Mouse (Mus musculus) v-Abl transformed pro-B cells (cell line): ENCODE measurements around the gene Gsta4.

Source experiments
- in situ Hi-C, 2 experiments: fragments of 400-800 bp; cut with MboI; formaldehyde crosslinking; loops; one replicate each; pipeline ENCODE4 v1.15.1; 2025; ENCODE audit not compliant: unreplicated experiment in 2 of 2

Gsta4 gene

DNA sequence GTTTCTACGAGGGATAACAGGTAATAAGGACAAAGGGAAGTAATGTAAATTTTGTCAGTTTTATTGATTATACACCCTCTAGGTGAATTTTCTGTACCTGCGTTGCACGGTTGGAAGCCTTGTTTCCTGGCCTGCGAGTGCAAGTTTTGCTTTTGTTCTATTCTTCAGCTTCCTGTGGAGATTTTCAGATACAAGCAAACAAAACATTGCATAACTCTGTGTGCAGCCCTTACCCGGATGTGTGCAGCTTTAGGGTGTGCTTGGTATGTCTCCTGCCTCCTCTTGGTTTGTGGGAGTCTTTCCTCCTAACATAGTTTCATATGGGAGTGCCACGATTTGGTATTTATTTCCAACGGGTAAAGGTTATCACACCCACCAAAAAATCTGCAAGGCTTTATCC, 5.7 kb upstream of the Gsta4 start:
- in situ Hi-C loops = loop anchor here in 1 of 2 experiments (25.0 kb wide), 1 partner anchor 365 kb away; no protein-coding TSS in a partner anchor

- in situ Hi-C loops = loop anchor here in 1 of 2 experiments (25.0 kb wide), 1 partner anchor 366 kb away; no protein-coding TSS in a partner anchor
Measured at GRCm38 (mm10) chr9:78178197-78178596, 4.4 kb upstream of the Gsta4 start.

DNA sequence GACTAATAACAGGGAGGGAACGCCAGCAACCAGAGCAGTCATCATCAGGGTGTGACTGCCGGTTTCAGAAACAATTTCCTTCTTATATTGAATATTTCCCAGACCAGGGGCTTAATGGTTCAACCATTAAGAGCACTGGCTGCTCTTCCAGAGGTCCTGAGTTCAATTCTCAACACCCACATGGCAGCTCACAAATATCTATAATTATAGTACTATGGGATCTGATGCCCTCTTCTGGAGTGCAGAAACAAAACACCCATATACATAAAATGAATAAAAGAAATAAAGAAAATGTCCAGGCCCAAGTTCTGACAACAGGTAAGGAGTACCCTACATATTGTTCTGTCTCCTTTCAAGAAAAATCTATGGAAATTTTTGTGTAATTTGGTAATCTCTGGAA, 3.5 kb upstream of the Gsta4 start:
- in situ Hi-C loops = loop anchor here in 1 of 2 experiments (25.0 kb wide), 1 partner anchor 367 kb away; no protein-coding TSS in a partner anchor

GRCm38 (mm10) chr9:78185686-78186085, 3.1 kb downstream of the Gsta4 start:
- in situ Hi-C loops = loop anchor here in 1 of 2 experiments (25.0 kb wide), 1 partner anchor 373 kb away; no protein-coding TSS in a partner anchor

DNA sequence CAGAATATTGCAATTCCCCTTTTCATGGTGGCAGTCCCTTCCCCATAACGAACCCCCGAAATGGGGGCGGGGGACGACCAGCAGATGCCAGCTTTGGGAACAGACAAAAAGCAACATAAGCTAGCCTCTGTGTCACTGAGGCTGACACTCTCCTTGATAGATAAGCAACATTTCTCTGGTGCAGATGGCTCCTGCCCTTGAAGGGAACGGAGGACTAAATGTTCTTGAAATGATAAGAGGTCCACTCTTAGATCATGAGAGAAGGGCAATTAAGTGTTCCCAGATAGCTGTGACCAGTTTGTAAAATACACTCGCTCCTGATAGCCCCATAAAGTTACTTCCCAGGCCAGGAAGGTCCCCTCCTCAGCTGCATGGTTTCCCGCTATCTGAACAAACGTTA, 6.3 kb downstream of the Gsta4 start:
- in situ Hi-C loops = loop anchor here in 1 of 2 experiments (25.0 kb wide), 1 partner anchor 377 kb away; no protein-coding TSS in a partner anchor

GRCm38 (mm10) chr9:78190651-78191634, 8.4 kb downstream of the Gsta4 start:
- in situ Hi-C loops = loop anchor here in 1 of 2 experiments (25.0 kb wide), 1 partner anchor 379 kb away; no protein-coding TSS in a partner anchor

DNA sequence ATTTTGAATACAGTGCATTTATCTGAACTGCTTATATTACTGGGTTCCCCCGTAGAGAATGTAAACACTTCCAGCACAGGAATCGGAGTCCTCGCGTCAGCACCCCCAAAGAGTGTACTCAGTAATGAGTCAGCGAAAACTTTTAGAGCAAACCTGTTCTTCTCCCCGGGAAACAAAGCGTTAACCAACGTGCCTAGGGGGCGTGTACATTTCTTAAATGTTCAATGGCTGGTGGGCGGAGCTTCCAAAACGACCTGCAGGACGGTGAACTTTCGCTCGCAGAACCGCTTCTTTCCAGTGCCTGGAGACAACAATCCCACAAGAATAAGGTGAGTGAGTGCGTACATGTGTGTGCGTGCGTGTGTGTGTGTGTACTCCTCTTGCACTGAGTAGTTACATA, 9.2 kb downstream of the Gsta4 start:
- in situ Hi-C loops = loop anchor here in 1 of 2 experiments (25.0 kb wide), 1 partner anchor 379 kb away; no protein-coding TSS in a partner anchor

GRCm38 (mm10) chr9:78193902-78194597, 11.5 kb downstream of the Gsta4 start:
- in situ Hi-C loops = loop anchor here in 1 of 2 experiments (25.0 kb wide), 1 partner anchor 382 kb away; no protein-coding TSS in a partner anchor

DNA sequence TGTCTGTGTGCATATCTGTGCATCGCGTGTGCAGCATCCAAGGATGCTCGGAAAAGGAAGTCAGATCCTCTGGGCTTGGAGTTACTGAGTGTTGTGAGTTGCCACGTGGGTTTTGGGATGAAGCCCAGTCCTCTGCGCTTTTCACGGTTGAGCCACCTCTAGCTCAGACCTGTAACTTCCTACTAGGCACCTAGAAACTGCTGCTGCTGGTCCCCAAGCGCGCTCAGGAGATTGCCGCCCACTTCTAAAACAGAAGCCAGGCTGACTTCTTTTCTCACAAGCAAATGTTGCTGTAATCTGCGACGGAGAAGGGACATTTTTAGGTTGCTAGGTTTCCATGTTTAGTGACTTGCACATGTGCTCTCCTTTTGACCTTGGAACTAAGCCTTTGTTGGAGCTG, 12.5 kb downstream of the Gsta4 start:
- in situ Hi-C loops = loop anchor here (5.0 to 25.0 kb wide), 2 partner anchors 78 to 383 kb away; no protein-coding TSS in a partner anchor

DNA sequence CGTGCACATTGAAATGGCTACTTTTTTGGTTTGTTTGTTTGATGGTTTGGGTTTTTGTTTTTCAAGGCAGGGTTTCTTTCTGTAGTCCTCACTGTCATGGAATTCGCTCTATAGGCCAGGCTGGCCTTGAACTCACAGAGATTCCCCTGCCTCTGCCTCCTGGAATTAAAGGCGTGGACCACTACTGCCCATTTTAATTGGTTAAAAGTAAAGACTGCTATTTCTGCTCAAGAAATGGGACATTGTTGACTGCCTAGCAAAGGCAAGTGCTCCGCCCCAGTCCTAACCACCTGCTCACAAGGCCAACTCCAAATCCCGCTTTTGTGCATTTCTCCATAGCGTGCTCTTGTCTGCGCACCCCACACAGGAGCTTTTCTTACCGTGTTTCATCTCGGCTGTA, 15.2 kb downstream of the Gsta4 start:
- in situ Hi-C loops = loop anchor here (5.0 to 25.0 kb wide), 2 partner anchors 80 to 386 kb away; no protein-coding TSS in a partner anchor

GRCm38 (mm10) chr9:78204194-78204593, 21.6 kb downstream of the Gsta4 start:
- in situ Hi-C loops = no loop called here

- in situ Hi-C loops = no loop called here
Measured at GRCm38 (mm10) chr9:78208956-78209355, 26.4 kb downstream of the Gsta4 start.

DNA sequence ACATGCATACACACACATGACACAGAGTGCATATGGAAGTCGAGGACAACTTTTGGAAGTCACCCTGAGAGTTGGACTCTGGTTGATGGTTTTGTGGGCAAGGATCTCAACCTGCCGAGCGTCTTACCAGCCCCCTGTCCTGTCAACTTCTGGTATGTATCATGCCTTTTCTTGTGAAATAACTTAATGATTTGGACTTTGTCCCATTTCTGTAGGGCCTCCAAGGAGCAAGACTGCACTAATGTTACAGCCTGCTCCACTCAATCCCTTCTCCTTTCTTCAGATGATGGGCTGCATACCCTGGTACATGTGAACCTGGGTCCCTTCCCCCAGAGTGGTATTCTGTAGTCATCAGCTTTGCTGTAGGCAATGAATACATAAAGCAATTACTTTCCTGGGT, 27.5 kb downstream of the Gsta4 start:
- in situ Hi-C loops = no loop called here

- in situ Hi-C loops = no loop called here
Measured at GRCm38 (mm10) chr9:78210821-78211220, 28.2 kb downstream of the Gsta4 start.

GRCm38 (mm10) chr9:78211521-78211920, 28.9 kb downstream of the Gsta4 start:
- in situ Hi-C loops = no loop called here

DNA sequence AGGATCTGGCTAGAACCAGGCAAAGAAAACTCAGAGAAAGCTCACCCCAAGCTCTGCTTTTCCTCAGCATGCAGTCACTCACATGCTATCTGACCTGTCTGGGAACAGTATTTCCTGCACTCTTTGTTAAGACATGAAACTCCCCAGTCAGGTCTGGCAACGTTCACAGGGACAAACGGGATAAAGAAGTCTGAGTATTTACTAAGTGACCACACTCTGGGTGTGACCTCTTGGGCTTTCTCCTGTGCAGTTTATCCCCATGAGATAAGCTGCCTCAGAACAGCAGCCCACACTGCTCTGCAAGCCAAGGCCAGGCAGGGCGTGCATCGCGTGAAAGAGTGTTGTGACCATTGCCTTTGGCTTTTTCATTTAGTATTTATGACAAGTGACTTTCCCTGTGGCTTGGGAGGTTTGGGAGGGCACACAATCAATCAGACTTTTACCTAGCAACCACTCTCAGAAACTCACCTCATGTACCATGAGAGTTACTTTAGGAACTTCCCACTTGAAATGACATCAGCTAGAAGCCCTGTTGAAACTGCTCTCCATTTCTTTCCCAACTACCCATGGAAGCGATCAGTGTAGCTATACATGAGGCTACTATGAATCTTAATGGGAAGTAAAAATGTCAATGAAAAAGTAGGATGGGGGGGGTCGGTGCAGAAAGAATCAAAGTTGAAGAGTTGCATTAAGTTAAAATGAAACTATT, 29.9 kb downstream of the Gsta4 start:
- in situ Hi-C loops = no loop called here

DNA sequence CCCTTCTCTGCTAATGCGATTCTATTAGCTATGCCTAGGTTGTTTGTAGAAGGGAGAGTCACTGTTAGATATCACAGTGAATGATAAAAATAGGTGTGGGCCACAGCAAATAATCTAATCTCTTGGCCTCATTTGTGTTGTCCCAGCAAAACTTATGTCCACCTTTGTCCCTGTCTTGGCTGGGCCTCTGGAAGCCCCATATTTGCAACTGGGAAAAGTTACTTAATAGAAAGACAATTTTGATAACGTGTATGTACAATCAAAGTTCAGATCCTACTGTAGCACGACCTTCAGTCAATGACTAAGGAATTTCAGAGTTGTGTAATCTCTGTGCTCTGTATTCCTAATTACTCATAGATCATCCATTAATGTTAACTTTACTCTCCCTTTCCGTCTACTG, 34.5 kb downstream of the Gsta4 start:
- in situ Hi-C loops = no loop called here

DNA sequence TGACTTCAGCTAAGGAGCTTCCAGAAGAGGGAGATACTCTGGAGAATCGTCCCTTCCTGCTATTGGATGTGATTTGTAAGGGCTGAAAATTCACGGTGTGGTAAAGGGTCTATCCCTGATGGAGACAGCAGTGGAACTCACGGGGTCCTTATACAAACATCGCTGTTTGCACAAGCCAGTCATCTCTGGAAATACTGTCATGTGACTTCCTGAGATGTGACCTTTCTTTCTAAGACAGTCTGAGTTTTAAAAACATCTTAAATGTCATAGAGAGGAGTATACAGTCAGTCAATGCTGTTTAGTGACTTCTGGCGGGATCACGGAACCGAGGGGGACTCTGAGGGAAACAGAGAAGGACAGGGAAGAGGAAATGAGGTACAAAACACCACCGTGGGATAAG, 40.0 kb downstream of the Gsta4 start:
- in situ Hi-C loops = no loop called here

GRCm38 (mm10) chr9:78223221-78223902, 40.8 kb downstream of the Gsta4 start:
- in situ Hi-C loops = no loop called here

DNA sequence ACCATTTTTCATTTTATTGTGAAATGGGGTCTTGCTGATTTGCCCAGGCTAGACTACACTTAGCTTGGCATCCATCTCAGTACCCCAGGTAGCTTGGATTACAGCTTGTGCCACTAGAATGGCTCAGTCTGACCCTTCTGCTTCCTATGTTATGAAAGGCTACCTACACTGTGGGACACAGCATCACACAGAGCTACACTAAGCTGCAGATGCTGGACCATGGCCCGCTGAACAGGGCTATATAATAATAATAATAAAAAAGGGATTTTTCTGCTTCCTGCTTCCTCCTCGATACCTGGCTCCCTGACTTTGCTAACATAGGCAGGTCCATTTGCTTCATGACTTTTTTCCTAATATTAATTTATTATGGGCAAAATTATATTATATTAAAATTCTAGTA, 41.8 kb downstream of the Gsta4 start:
- in situ Hi-C loops = no loop called here
